Mouse (Mus musculus): ENCODE data around the gene Med27.

DNA sequence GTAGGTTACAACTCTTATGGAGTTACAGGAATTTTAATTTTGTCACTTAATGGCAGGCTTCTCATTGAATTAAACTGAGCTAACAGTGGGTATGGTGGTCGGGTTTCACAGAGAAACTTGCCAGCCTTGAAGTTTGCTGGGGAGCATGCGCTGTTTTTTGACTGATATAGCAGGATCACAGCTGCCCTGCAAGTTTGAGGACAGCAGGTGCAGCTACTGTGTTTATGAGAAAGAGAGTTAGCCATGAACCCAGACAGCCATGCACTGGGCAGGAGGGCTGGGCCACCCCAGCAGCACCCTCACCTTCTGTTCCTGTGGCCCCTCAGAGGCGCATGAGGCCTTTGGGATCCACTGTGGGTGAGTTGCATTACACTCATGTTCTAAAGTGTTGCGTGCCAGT is 36.0 kb downstream of the Med27 start:
- TF ChIP-seq CTCF (IDR thresholded peaks at IDR 0.05; ENCODE audit: borderline replicate concordance, insufficient read depth, low read length): no peak
- no peak for TF ChIP-seq POLR2A (IDR thresholded peaks at IDR 0.05; ENCODE audit: low read depth, low read length)

All from embryonic fibroblast, embryonic 13.5 days (primary cell).